Mouse (Mus musculus) urinary bladder, postnatal 14 days (tissue): ENCODE results near the gene Stk4.
"Not testable (repeated sequence)": the region's sequence is repeated elsewhere in the genome, so short reads cannot be mapped to it uniquely, and the experiment has no call there.

ENCODE experiments used
- DNase-seq: peaks from one replicate; pipeline ENCODE4 v3.0.0; 2021; ENCODE audit warnings: low spot score

Stk4 gene

GRCm38 (mm10) chr2:164070142-164070764 lies at the start of gene Stk4:
Gene Stk4 (plus strand): TSS chr2:164070322.
- no peak for DNase-seq

- DNase-seq, result no peak
These were observed 48.0 kb upstream of the Stk4 start for GRCm38 (mm10) chr2:164022104-164022503.

DNA sequence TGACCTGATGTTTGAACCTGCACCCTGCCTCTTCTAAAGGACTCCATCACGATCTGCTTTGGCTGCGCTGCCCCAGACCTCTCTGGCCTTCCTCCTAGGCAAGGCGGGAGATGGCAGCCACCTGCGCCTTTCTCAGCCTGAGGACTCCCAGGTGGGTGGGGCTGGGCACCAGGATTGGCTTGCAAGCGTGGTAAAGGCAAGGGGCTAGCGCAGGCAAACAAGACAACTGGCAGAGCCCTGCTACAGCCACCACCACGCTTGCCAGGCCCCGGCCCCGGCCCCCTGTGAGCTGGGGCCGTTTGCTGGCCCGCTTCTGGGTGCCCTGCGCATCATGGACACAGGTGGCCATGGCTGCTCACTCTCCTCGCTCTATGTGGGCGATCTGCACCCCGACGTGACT lies 45.0 kb upstream of the Stk4 start, which contains the start of gene Pabpc1l:
Pabpc1l (plus strand) TSS at position 301 of the 400 bp plus-strand sequence.
- DNase-seq, result no peak

- no peak for DNase-seq
These were observed 39.0 kb upstream of the Stk4 start for GRCm38 (mm10) chr2:164031147-164031546.

DNA sequence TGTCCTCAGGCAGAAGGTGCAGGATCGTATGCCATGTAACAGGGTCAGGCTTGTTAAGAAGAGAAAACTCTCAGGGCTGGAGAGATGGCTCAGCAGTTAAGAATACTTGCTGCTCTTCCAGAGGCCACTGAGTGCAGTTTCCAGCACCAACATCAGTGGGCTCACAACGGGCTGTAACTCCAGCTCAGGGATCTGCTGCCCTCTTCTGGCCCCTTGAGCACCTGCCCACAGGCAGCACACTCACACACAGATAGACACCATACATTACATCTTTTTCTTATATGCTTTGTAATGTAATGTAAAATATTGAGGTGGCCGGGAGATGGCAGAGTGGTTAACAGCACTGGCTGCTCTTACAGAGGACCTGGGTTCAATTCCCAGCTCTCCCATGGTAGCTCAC lies 37.1 kb upstream of the Stk4 start:
- DNase-seq, result no peak

DNA sequence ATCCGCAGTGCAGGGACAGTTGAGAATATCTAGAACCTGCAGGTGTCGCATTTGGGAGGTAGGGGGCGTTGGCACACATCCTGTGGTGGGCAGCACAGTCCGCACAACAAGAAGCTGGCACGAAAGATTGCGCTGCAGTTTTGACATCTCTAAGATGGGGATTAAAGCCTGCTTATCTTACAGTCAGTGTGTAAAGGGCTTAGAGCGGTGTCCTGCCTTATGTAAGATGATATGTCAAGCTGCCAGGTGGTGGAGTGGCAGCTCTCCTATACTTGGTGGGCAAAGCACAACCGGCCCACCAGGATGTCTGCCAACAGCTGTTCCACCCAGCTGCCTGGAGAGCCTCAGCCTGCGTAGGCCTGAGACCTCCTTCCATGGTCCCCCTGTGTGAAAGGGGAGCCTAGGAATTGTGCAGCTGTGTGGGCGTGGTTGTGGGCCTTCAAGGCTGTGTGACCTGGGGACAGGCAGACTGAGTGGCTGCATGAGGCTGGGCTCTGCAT lies 33.6 kb upstream of the Stk4 start:
- no peak for DNase-seq

- DNase-seq, result no peak
These were observed 31.6 kb upstream of the Stk4 start for GRCm38 (mm10) chr2:164038407-164039028.

GRCm38 (mm10) chr2:164040949-164041348 lies 29.2 kb upstream of the Stk4 start:
- no peak for DNase-seq

- no peak for DNase-seq
These were observed 28.6 kb upstream of the Stk4 start for GRCm38 (mm10) chr2:164041523-164041922.

DNA sequence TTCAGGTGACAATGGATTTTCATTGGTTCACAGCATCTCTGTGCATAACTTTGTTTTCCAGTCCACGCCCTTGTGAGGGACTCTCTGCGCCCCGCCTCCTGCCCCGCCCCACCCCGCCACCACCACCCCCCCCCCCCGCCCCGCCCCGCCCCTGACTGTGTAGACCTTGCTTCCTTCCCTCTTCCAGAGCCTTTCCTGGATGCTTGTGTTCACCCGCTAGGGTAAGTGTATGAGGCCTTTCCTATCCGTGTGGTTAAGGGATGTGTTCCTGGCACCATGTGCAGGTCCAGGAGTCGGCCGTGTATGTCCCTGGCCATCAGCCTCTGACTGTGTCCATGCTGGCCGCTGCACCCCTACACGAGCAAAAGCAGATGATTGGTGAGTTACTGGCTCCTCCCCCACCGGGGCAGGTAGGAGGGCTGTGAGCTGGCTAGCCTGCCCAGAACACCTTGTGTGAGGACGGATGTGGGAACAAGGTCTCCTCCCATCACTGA lies 22.9 kb upstream of the Stk4 start:
- peak; percentile 41 for DNase-seq

GRCm38 (mm10) chr2:164053767-164054166 lies 16.4 kb upstream of the Stk4 start:
- DNase-seq, result no peak

DNA sequence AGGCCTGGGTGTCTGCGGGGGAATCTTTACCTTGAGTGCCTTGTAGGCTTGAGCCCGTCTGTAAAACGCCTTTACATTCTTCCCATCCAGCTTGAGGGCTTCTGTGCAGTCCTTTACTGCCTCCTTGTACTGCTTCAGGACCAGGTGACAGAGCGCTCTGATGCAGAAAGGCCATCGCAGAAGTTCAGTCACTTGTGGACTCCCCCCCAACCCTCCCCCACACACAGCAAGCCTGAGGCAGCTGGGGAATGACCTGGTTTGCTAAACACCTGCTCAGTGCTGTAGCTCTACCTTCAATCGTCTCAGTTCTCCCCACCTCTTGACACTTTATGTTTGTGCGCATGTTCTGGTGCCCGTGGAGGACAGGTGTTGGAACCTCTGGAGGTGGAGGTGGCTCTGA lies 15.5 kb upstream of the Stk4 start:
- DNase-seq, result no peak

DNA sequence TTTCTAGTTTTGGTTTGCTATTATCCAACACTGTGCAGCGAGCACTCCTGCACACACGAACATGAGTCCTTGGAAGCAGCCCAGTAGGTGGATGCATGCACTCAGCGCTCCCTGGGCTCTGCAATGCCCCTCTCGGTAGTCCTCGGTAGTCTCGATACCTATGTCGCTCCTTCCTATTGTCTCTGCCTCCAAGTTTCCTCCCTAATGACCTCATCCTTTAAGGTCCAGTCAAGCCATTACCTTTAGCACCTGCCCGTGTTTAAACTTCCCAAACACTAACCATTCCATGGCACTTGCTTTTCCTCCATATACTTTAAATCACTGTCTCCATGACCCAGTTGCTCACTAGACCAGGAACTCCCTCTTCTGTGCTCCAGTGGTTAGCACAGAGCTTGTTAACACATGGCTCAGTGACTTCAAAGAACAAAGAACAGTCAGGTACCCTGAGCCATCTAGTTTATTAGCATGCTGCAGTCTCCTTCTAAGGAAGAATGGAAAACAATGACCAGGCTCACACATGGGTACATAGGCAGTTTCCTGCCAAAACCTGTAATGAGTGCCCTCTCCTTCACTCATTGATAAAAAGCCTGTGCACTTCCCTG lies 10.4 kb upstream of the Stk4 start:
- DNase-seq, result no peak

GRCm38 (mm10) chr2:164070765-164071436 lies 779 bp downstream of the Stk4 start, which contains the start of gene Tomm34:
Gene Tomm34 (minus strand): TSS chr2:164071169.
- DNase-seq, result peak; percentile 97

GRCm38 (mm10) chr2:164071437-164071820 lies 1.3 kb downstream of the Stk4 start:
- not testable (repeated sequence) for DNase-seq

DNA sequence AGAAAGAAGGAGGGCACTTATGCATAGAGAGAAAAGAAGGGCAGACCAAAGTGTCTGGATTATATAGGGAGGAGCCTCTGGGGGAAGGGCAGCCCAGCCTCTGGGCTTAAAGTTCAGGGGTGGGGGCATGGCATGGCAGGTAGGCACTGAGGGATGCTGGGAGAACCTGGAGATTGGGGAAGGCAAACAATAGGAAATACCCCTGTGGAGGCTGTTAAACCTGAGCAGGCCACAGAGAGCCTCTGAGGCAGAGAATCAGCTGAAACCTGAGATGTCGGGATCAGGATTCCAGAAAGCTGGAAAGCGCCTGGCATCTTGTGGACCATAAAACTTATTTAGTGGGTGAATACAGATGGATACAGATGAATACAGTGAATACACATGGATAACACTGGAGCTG lies 2.0 kb downstream of the Stk4 start:
- DNase-seq, result no peak

- DNase-seq, result no peak
These were observed 3.0 kb downstream of the Stk4 start for GRCm38 (mm10) chr2:164073120-164073519.

DNA sequence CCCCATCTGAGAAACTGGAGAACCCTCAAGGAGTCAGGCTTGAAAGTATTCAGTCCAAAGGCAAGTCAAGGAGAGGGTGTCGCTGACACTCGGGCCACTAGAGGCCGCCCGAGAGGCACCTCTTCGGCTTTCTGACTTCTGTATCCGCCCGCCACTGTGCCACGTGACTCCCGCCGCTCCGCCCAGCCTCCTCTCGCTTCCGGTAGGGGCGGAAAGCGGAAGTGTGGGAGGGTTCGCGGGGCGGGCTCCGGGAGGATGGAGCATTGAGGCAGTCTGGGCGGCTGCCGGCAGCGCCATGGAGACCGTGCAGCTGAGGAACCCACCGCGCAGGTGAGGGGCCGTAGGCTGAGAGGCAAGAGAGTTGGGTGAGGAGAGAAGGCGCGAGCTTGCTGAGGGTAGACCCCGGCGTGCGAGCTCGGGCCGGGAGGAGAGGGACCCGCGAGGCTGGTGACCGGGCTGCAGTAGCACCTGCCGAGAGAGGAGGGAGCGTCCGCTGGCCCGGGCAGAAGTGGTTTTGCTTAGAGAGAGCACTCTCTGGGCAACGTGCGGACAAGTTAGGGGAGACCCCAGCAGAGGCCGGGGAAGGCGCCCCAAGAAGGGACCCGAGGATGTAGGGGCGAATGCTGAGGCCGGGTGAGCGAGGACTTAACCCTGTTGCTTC lies 3.9 kb downstream of the Stk4 start:
- peak; percentile 99 for DNase-seq

DNA sequence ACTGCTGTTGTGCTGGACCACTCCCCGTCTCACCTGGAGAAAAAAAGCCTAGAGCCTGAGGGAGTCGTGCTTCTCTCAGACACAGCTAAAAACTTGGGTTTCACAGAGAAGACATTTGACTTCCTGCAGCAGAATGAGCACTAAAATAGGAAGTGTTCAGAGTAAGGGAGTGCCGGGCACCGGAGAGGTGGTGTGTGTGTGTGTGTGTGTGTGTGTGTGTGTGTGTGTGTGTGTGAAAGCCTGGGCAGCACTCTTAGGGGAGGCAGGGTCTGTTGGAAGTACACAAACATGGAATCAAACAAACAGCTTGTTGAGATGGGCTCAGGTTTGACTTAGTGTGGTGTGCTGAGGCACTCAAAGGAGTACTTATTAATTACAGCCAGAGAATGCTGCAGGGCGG lies 5.0 kb downstream of the Stk4 start:
- no peak for DNase-seq

DNA sequence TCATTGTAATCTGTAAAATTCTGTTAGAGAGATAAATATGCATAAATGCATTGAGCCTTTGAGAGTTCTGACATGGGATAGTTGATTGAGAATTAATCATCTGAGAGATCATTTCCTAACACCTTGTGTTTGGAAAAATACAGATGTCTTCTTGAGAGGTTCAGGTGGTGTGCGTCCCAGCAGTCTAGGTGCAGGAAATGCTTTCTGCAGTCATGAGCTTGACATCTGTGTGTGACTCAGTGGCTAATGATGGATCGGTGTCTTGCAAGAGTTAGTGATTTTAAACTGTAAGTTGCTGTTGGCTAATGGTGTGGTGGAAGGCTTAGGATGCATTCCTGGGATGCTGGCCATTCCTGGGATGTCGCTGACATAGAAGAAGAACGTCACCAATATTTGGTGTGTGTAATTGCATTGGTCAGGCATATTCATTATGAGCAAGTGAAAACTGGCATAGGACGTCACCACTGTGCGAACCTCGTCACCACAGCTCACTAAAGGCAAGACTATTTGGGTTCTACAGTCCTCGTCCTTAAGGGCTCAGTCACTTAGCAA lies 6.8 kb downstream of the Stk4 start:
- DNase-seq, result no peak

DNA sequence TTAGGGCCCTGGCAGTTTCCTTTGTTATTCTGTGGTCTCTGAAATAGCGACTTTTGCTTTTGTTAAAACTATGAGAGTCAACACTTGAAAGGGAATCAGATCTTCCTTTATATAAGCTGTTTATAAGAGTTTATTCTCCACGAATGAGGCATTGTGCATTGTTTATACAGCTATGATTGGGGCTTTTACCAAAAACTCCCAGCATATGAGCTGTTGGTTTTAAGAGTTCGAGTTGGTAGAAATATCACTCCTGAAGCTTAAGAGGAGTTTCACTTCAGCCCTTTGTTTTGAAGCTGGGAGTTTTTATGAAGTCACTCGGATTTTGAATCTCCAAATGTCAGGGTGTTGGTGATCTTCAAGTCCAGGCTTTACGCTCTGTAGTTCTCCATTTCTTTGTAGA lies 7.8 kb downstream of the Stk4 start:
- DNase-seq, result no peak

GRCm38 (mm10) chr2:164079488-164079887 lies 9.4 kb downstream of the Stk4 start:
- DNase-seq, result no peak
